Mouse (Mus musculus) CH12.LX (cell line): Measurements from ENCODE around the gene Syt3. TPM values are rescaled to one million over a fixed set of nuclear protein-coding genes. Genes with fewer than 3 reads are reported as not detected.

ENCODE experiments used
- DNase-seq: peaks from one replicate; pipeline ENCODE4 v3.0.0-alpha.2; 2013; ENCODE audit errors: extremely low read depth
- H3K27ac ChIP-seq: 2 replicates; pipeline ENCODE4 v1.5.1; 2012; ENCODE audit warnings: low read depth, mild to moderate bottlenecking, control low read depth, moderate library complexity; ENCODE audit not compliant: insufficient read depth
- H3K27me3 ChIP-seq: replicated peaks from 2 replicates; pipeline ENCODE3; 2012; ENCODE audit warnings: inconsistent platforms
- H3K36me3 ChIP-seq, 2 experiments: replicated peaks in 1 of 2; 2 replicates each; pipeline versions ENCODE3 to v1.6.1; 2012; ENCODE audit warnings: inconsistent platforms in 1 of 2, low read length in 1 of 2, mild to moderate bottlenecking in 1 of 2, mixed read lengths in 1 of 2, moderate library complexity in 1 of 2; ENCODE audit not compliant: control insufficient read depth in 1 of 2, insufficient read depth in 1 of 2
- H3K4me1 ChIP-seq, 2 experiments: 2 replicates each; pipeline ENCODE4 v1.6.1; 2012; ENCODE audit warnings: inconsistent platforms in 1 of 2, moderate library complexity in 1 of 2; ENCODE audit not compliant: insufficient read depth in 2 of 2, control insufficient read depth in 1 of 2
- H3K4me2 ChIP-seq: 2 replicates; pipeline ENCODE4 v1.6.1; 2012; ENCODE audit warnings: low read depth, mild to moderate bottlenecking, control low read depth; ENCODE audit not compliant: poor library complexity, insufficient read depth, severe bottlenecking
- H3K4me3 ChIP-seq, 3 experiments: fragments of 150-350 bp in 1 of 3; sonication (generic) in 1 of 3; replicated peaks in 1 of 3; 2 replicates each; pipeline versions ENCODE3 to v1.5.1; 2011 to 2012; ENCODE audit warnings: low read depth in 2 of 3, low read length in 2 of 3, mild to moderate bottlenecking in 2 of 3, moderate library complexity in 2 of 3, control low read depth in 1 of 3, improper control_type of control experiment in 1 of 3, inconsistent platforms in 1 of 3, mixed read lengths in 1 of 3; ENCODE audit not compliant: poor library complexity in 1 of 3
- H3K79me2 ChIP-seq: replicated peaks from 2 replicates; pipeline ENCODE4 v1.6.1; 2012; ENCODE audit warnings: mild to moderate bottlenecking, moderate library complexity; ENCODE audit not compliant: control insufficient read depth, poor library complexity, insufficient read depth, severe bottlenecking; ENCODE audit errors: extremely low read depth
- H3K9ac ChIP-seq: 2 replicates; pipeline ENCODE4 v1.6.1; 2012; ENCODE audit warnings: low read depth, mild to moderate bottlenecking, control low read depth, moderate library complexity; ENCODE audit not compliant: insufficient read depth
- H3K9me3 ChIP-seq: replicated peaks from 2 replicates; pipeline ENCODE3; 2012; ENCODE audit warnings: low read length, inconsistent platforms, mixed read lengths
- CHD1 ChIP-seq: IDR thresholded peaks from 2 replicates; pipeline ENCODE4 v1.6.1; 2012; ENCODE audit warnings: low read depth, low read length, improper control_type of control experiment, inconsistent platforms
- ELF1 ChIP-seq: IDR thresholded peaks from 2 replicates; pipeline ENCODE4 v1.6.1; 2014; ENCODE audit warnings: low read depth, mild to moderate bottlenecking, inconsistent platforms, low read length, improper control_type of control experiment
- EP300 ChIP-seq: IDR thresholded peaks from 2 replicates; pipeline ENCODE4 v1.6.1; 2011; ENCODE audit warnings: low read length, improper control_type of control experiment
- ETS1 ChIP-seq: conservative IDR thresholded peaks from 2 replicates; pipeline ENCODE4 v1.6.1; 2012; ENCODE audit warnings: low read depth, mild to moderate bottlenecking, inconsistent platforms, low read length, improper control_type of control experiment, moderate library complexity
- KAT2A ChIP-seq: IDR thresholded peaks from 2 replicates; pipeline ENCODE4 v1.6.1; 2012; ENCODE audit warnings: low read length, improper control_type of control experiment, inconsistent platforms; ENCODE audit not compliant: insufficient replicate concordance
- MAFK ChIP-seq: IDR thresholded peaks from 2 replicates; pipeline ENCODE4 v1.6.1; 2011; ENCODE audit warnings: low read length, improper control_type of control experiment; ENCODE audit not compliant: insufficient replicate concordance
- MAX ChIP-seq: IDR thresholded peaks from 2 replicates; pipeline ENCODE4 v1.6.1; 2011; ENCODE audit warnings: low read length, improper control_type of control experiment
- MAZ ChIP-seq: IDR thresholded peaks from 2 replicates; pipeline ENCODE4 v1.6.1; 2012; ENCODE audit warnings: low read depth, mild to moderate bottlenecking, inconsistent platforms, low read length, improper control_type of control experiment, moderate library complexity
- MEF2A ChIP-seq: IDR thresholded peaks from 2 replicates; pipeline ENCODE4 v1.6.1; 2014; ENCODE audit warnings: low read depth, mild to moderate bottlenecking, inconsistent platforms, low read length, improper control_type of control experiment, borderline replicate concordance
- MYC ChIP-seq: IDR thresholded peaks from 2 replicates; pipeline ENCODE4 v1.6.1; 2011; ENCODE audit warnings: low read depth, mild to moderate bottlenecking, improper control_type of control experiment, low read length
- NELFE ChIP-seq: IDR thresholded peaks from 2 replicates; pipeline ENCODE4 v1.6.1; 2011; ENCODE audit warnings: low read depth, low read length, improper control_type of control experiment
- NRF1 ChIP-seq: IDR thresholded peaks from 2 replicates; pipeline ENCODE4 v1.6.1; 2014; ENCODE audit warnings: low read depth, mild to moderate bottlenecking, inconsistent platforms, low read length, improper control_type of control experiment, moderate library complexity
- PAX5 ChIP-seq: IDR thresholded peaks from 2 replicates; pipeline ENCODE4 v1.6.1; 2012; ENCODE audit warnings: low read length, inconsistent platforms, mixed read lengths
- POLR2AphosphoS2 ChIP-seq: IDR thresholded peaks from 2 replicates; pipeline ENCODE4 v1.6.1; 2011; ENCODE audit warnings: low read depth, low read length, improper control_type of control experiment
- RCOR1 ChIP-seq: conservative IDR thresholded peaks from 2 replicates; pipeline ENCODE4 v1.6.1; 2012; ENCODE audit warnings: low read depth, mild to moderate bottlenecking, inconsistent platforms, low read length, improper control_type of control experiment
- SMC3 ChIP-seq: IDR thresholded peaks from 2 replicates; pipeline ENCODE4 v1.6.1; 2011; ENCODE audit warnings: low read depth, low read length, improper control_type of control experiment
- TCF12 ChIP-seq: IDR thresholded peaks from 2 replicates; pipeline ENCODE4 v1.6.1; 2014; ENCODE audit warnings: low read depth, mild to moderate bottlenecking, inconsistent platforms, low read length, improper control_type of control experiment
- UBTF ChIP-seq: IDR thresholded peaks from 2 replicates; pipeline ENCODE4 v1.6.1; 2012; ENCODE audit warnings: low read depth, mild to moderate bottlenecking, inconsistent platforms, low read length, improper control_type of control experiment, moderate library complexity
- USF1 ChIP-seq: IDR thresholded peaks from 2 replicates; pipeline ENCODE4 v1.6.1; 2014; ENCODE audit warnings: low read depth, mild to moderate bottlenecking, inconsistent platforms, low read length, improper control_type of control experiment
- USF2 ChIP-seq: conservative IDR thresholded peaks from 2 replicates; pipeline ENCODE4 v1.6.1; 2011; ENCODE audit warnings: low read depth, low read length, improper control_type of control experiment
- ZMIZ1 ChIP-seq: IDR thresholded peaks from 2 replicates; pipeline ENCODE4 v1.6.1; 2012; ENCODE audit warnings: low read depth, mild to moderate bottlenecking, inconsistent platforms, low read length, improper control_type of control experiment
- ZNF384 ChIP-seq: IDR thresholded peaks from 2 replicates; pipeline ENCODE4 v1.6.1; 2012; ENCODE audit warnings: low read depth, low read length, improper control_type of control experiment, inconsistent platforms
- dilution Hi-C: fragments of 300-500 bp; cut with MboI; formaldehyde crosslinking; loops from 2 replicates; pipeline ENCODE4 v1.14.3; 2020; ENCODE audit warnings: low sequenced_read_pairs; ENCODE audit not compliant: extremely low pct_unique_long_range_greater_than_20kb, extremely low pct_ligation_motif_present
- in situ Hi-C: fragments of 300-500 bp; cut with MboI; formaldehyde crosslinking; loops from 3 replicates; pipeline ENCODE4 v1.14.3; 2019; ENCODE audit warnings: low sequenced_read_pairs, low pct_ligation_motif_present, low pct_unique_long_range_greater_than_20kb, mixed read lengths
- polyA plus RNA-seq: library from polyadenylated mRNA; unstranded; fragments of >175 nt; gene quantifications from 2 replicates; pipeline ENCODE4 v1.2.1, GENCODE M21; 2012; ENCODE audit warnings: low read depth; ENCODE audit not compliant: insufficient read length
- total RNA-seq, 2 experiments: library from RNA; depleted of rRNA; stranded (reverse); fragments of 300-350 nt in 1 of 2; fragments of >200 nt in 1 of 2; gene quantifications; 2 replicates each; pipeline ENCODE4 v1.2.3; 2012 to 2014

The Syt3 gene
- total and polyA plus RNA-seq, 3 experiments: 0.08 to 0.30 (median 0.11) TPM

- H3K79me2 ChIP-seq: no peaks in the 10 kb centered on the region
- no peak overlapping the region for H3K27ac ChIP-seq
- H3K4me3 ChIP-seq: no peak overlapping the region
- H3K36me3 ChIP-seq: no peaks in the 10 kb centered on the region
- H3K9me3 ChIP-seq: peaks cover 3% of the 10 kb centered on the region
- peaks cover 4 to 31% of the 10 kb centered on the region in 2 experiments; a peak in 2 of 4 replicates for H3K4me1 ChIP-seq
- in situ Hi-C loops: no loop called here
- H3K27me3 ChIP-seq: peaks cover 78% of the 10 kb centered on the region
- TF ChIP-seq SMC3 (no peak), USF2 (no peak), NELFE (no peak), ELF1 (no peak)
- no peak overlapping the region for H3K9ac ChIP-seq
- dilution Hi-C loops: no loop called here
- no peak overlapping the region for H3K4me2 ChIP-seq
- no peak for DNase-seq
Measured at GRCm38 (mm10) chr7:44358012-44358411, 25.9 kb upstream of the Syt3 start.

DNA sequence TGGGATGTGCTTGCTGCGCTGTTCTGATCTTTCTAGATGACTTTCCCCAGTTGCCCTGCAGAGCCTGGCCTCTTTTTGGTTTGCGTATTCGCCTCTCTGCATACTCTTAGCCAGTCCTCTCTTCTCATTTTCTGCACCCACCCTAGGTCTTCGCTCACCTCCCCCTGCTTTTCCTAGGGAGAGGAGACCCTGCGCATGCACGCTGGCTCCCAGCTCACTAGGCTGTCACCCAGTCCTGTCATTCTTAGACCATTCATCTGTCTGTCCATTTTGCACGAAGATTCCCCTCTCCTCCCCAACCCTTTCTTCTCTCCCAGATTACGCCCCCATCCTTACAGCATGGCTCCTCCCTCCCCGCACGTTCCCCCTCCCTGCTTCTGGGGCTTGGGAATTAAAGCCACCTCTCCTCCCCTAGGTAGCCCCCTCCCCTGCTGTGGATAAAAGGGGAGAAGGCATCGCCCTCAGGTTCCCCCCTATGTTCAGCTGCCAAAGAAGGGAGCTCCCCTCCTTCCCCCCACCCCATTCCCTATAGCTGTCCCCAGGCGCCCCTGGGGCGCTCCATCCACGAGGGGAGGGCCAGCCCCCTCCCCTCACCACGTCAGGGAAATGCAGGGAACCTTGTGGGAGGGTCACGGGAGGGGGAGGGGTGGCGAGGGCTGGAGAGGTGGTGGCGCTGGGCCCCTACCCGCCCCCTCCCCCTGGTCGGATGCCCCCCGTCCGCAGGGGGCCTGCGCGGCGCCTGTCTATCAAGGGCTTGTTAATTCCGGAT is 24.8 kb upstream of the Syt3 start:
- DNase-seq: no peak
- Histone ChIP-seq H3K4me3 (no peak overlapping the region), H3K9me3 (no peaks in the 10 kb centered on the region), H3K4me1 (peaks cover 4 to 31% of the 10 kb centered on the region in 2 experiments; a peak in 2 of 4 replicates), H3K27ac (no peak overlapping the region), H3K27me3 (peaks cover 74% of the 10 kb centered on the region), H3K36me3 (no peaks in the 10 kb centered on the region)
- dilution Hi-C loops: no loop called here
- in situ Hi-C loops: no loop called here
- no peak for TF ChIP-seq MAZ
- TF ChIP-seq MAFK: no peak
- TF ChIP-seq TCF12: no peak
- TF ChIP-seq POLR2AphosphoS2: no peak
- TF ChIP-seq, all 38 proteins: peak for 0
- H3K79me2 ChIP-seq: no peaks in the 10 kb centered on the region
- H3K4me2 ChIP-seq: peak overlapping the region; percentile 49
- H3K9ac ChIP-seq: no peak overlapping the region

GRCm38 (mm10) chr7:44359908-44360672 is 23.8 kb upstream of the Syt3 start:
- in situ Hi-C loops: no loop called here
- Histone ChIP-seq H3K27ac (no peak overlapping the region), H3K9me3 (no peaks in the 10 kb centered on the region), H3K4me1 (peaks cover 4 to 31% of the 10 kb centered on the region in 2 experiments; a peak in 2 of 4 replicates), H3K79me2 (no peaks in the 10 kb centered on the region), H3K27me3 (peaks cover 70% of the 10 kb centered on the region), H3K9ac (no peak overlapping the region), H3K4me3 (peak overlapping the region; percentile 41 to 61 (median 45)), H3K36me3 (no peaks in the 10 kb centered on the region), H3K4me2 (peak overlapping the region; percentile 49)
- DNase-seq: peak; percentile 84
- dilution Hi-C loops: no loop called here
- TF ChIP-seq ZNF384 (no peak), RCOR1 (0 out of 2 replicates have a peak, but pooled peaks have one; percentile 46), MYC (no peak), USF1 (no peak), CHD1 (no peak), NELFE (peak; percentile 60; the same call in 1 of the 2 replicates), ZMIZ1 (no peak; the same call in 1 of the 2 replicates), NRF1 (peak; percentile 88), KAT2A (0 out of 2 replicates have a peak, but pooled peaks have one; percentile 14), MAFK (no peak), MEF2A (peak; percentile 54; the same call in 1 of the 2 replicates), PAX5 (peak; percentile 85; the same call in 1 of the 2 replicates), MAZ (0 out of 2 replicates have a peak, but pooled peaks have one; percentile 25), MAX (peak; percentile 58; the same call in 1 of the 2 replicates), ETS1 (no peak), EP300 (no peak; the same call in 1 of the 2 replicates), UBTF (no peak)
